Mouse (Mus musculus): ENCODE data around the gene Hdac4.

Gene Hdac4

GRCm38 (mm10) chr1:92130470-92131100, 64.9 kb downstream of the Hdac4 start:
- peak; percentile 15 for DNase-seq (ENCODE audit: low spot score)

DNA sequence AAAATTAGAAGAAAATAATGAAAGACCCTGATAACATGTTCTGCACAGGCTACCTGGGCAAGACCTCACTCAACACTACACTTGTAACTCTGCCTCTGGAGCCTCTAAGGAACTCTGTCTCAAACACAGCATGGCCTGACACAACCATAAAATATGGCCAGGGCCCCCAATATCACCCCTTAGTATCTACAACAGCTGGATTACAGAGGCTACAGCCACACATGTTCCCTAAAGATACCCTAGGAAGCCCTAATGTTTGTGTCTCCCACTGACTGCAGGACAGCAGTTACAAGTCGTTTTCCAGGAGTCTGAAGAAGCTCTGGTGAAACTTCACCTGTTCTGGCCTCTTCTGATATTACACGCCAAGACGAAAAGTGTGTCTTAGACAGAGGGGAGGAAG, 65.7 kb downstream of the Hdac4 start:
- DNase-seq (ENCODE audit: low spot score): no peak

DNA sequence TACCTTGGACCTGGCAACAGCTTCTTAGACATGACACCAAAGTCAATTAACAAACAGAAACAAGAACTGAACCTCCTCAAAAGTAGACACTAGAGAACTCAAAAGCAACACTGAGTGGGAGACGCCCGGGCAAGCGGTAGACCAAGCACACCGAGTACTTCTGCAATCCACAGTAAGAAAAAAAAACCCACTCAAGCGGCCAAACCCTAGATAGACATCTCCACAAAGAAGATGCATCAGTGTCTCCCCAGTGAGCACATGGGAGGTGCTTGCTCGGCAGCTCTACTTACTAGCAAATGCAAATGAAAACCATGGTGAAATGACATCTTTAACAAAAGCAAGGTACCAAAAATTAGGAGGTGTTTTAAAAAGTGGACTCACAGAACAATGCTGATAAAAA, 67.7 kb downstream of the Hdac4 start:
- no peak for DNase-seq (ENCODE audit: low spot score)

- no peak for DNase-seq (ENCODE audit: low spot score)
Measured at GRCm38 (mm10) chr1:92127366-92127765, 68.1 kb downstream of the Hdac4 start.

DNA sequence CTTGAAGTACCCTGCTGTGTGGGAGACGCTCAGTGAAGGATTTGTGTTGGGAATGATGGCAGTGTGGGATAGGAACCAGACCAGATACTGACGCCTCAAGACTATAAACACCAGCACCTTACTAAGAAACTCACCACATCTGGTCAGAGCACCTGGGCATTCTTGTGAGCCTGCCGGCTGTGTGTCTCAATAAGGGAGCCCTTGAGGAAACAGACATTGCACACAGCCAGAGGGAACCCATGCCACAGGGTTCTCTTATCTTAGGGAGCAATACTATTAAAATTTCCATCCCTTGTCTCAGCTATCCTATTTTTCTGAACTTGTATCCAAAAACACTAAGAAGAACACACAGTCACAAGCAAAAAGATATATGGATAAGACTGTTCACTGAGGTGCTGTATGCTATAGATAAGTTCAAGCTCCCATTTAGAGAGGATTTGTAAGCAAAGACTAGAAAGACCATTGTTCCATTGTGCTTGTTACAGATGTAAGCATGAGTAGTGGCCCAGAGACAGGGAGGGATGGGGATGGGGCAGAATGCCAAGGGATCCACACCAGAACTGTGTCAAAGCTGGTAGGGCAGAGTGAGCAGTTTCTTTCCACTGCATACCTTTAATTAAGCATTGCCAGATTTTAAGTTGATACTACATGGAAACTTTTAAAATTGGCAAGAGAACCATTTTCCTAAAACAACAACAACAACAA, 70.8 kb downstream of the Hdac4 start:
- no peak for DNase-seq (ENCODE audit: low spot score)

GRCm38 (mm10) chr1:92119303-92119702, 76.2 kb downstream of the Hdac4 start:
- DNase-seq (ENCODE audit: low spot score): no peak

DNA sequence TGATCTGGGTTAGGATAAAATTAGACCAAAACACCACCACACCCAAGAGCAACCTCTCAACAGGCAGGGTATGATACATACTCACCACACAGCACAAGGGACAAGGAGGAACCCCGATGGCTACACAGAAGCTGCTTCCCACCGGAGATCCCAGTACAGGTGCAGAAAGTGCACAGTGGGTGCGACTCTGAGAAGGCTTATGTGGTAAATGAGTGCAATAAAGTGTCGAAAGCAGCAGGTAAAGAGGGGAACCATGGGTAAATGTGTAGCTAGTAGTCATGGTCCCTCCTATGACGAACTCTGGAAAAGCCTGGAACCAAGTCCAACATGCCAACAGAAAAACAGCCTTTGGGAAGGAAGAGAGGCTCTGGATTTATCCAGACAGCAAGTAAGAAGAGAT, 77.9 kb downstream of the Hdac4 start:
- DNase-seq (ENCODE audit: low spot score): no peak

- DNase-seq (ENCODE audit: low spot score): no peak
Measured at GRCm38 (mm10) chr1:92116169-92116568, 79.3 kb downstream of the Hdac4 start.

DNA sequence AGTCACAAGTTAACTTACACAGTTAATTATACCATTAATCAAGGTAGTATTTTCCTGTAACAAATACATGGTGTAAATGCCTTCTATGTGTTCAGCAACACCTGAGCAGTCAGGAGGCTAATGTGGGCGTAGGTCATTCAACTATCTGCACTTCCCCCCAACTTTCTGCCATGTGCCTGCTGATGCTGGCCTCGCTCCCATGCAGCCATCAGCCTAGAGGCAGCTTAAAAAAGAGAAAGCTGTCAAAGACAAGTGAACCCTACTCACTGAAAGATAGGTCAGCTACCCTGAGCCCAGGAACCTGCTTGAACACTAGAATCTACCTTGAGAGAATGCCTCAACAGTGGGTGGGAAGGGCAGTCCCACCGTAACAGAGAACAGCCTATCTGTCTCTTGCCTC, 81.4 kb downstream of the Hdac4 start:
- DNase-seq (ENCODE audit: low spot score): no peak

- no peak for DNase-seq (ENCODE audit: low spot score)
Measured at GRCm38 (mm10) chr1:92113243-92114009, 82.1 kb downstream of the Hdac4 start.

GRCm38 (mm10) chr1:92112591-92112990, 82.9 kb downstream of the Hdac4 start:
- no peak for DNase-seq (ENCODE audit: low spot score)

DNA sequence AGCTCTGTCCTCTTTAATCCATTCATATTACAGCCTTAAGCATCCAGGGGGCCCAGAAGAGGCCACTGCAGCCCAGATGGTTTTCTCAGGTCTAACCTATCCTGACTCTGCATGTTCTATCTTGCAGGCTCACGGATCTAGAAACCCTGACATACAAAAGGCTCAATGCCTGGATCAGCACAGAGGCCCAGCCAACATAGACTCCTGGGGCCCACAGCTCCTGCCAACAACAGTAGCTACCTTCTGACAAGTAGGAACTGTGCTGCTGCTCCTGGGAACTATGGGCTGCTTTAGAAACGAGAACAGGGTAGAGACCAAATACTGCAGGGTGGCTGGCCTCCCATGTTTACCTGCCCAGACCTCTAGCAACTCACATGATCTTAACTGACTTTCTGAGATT, 83.9 kb downstream of the Hdac4 start:
- no peak for DNase-seq (ENCODE audit: low spot score)

DNA sequence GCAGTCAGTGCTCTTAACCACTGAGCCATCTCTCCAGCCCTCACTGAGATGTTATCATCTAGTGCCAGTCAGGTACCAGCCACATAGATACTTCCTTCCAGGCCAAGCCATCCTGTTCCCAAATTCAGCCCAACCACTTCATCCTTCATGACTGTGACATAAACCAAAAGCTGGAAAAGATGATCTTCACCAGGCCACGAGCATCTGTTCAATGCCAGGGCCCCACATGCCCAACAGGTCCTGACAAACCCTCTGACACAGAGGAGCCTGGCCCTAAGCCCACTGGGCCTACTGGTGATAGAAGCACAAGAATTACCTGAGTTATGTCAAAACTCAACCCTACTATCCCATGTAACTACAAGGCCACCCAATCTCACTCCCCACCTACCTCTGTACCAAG, 84.5 kb downstream of the Hdac4 start:
- DNase-seq (ENCODE audit: low spot score): no peak

DNA sequence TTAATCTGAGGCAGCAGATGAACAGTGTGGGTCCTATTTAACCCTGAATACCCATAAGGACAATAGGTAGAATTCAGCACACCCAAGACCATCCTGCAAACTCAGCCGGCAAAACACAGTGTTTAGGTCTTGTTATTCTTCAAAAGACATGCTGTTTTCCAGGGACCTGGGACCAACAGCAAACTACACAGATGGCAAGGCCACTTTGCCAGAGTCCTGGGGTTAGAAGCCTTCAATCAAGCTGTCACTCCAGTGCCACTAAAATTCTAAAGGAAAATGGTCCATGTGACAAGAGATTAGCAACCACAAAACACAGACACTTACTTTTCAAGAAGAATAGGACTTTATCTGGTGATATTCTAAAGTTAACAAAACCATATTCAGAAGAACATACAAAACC, 86.3 kb downstream of the Hdac4 start:
- no peak for DNase-seq (ENCODE audit: low spot score)

- DNase-seq (ENCODE audit: low spot score): no peak
Measured at GRCm38 (mm10) chr1:92108556-92108955, 86.9 kb downstream of the Hdac4 start.

- DNase-seq (ENCODE audit: low spot score): no peak
Measured at GRCm38 (mm10) chr1:92107996-92108395, 87.5 kb downstream of the Hdac4 start.

GRCm38 (mm10) chr1:92107521-92107920, 88.0 kb downstream of the Hdac4 start:
- DNase-seq (ENCODE audit: low spot score): no peak

GRCm38 (mm10) chr1:92106486-92107160, 88.9 kb downstream of the Hdac4 start:
- DNase-seq (ENCODE audit: low spot score): no peak

- no peak for DNase-seq (ENCODE audit: low spot score)
Measured at GRCm38 (mm10) chr1:92104718-92105117, 90.8 kb downstream of the Hdac4 start.

- DNase-seq (ENCODE audit: low spot score): no peak
Measured at GRCm38 (mm10) chr1:92103971-92104370, 91.5 kb downstream of the Hdac4 start.

- no peak for DNase-seq (ENCODE audit: low spot score)
Measured at GRCm38 (mm10) chr1:92103377-92103776, 92.1 kb downstream of the Hdac4 start.

DNA sequence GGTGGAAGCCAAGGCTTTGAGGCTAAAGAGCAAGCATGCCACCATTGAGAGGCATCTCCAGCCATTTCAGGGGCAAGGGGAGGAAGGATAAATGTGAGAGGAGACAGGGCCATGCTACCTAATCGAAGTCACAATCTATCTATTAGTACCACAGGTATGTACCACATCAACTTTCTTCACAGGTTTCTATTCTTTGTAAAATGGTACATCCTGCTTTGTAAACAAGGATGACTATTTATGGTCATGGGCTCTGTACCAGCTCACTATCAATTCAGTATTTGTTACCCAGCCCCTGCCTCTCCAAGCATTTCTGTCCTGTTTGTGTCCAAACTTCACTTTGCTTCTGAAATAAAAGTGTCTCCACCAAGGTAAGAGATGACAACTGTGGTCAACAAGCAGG, 92.7 kb downstream of the Hdac4 start:
- no peak for DNase-seq (ENCODE audit: low spot score)
